ENCODE assay signal across 27 mouse cellular contexts in the genomic region with DNA sequence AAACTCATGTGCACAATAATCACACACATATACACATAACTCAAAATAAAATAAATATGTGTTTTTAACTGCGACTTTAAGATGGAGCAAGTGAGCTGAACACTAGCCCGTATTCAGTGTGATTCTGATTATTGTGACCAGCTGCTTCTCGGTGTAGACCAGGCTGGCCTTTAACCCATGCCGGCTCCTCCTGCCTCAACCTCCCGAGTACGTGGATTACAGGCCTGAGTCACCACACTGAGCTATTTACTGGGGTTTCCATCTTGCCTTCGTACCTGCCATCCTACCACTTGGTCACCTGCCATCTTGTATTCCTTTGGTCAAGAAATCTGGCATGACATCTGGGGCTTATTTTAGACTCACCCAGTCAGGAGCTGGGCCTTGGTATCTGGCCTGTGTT. TPM values are rescaled to one million over a fixed set of nuclear protein-coding genes. Genes with fewer than 3 reads are reported as not detected.
DNase-seq lines count a peak whose midpoint lies in the region; ATAC-seq lines count a peak whose summit lies in the region.
"Had no signal": no experiment of that assay in that cellular context is flagged by ENCODE, and none has a peak within 500 bp of the region (broad histone marks: within the 10 kb centered on the region; RNA-seq: fewer than 3 reads in every experiment).

No protein-coding gene starts in this region.

- H3K27ac ChIP-seq in heart, embryonic 15.5 days: 0 out of 2 replicates have a peak overlapping the region, but pooled peaks have one; percentile 84
- H3K27ac ChIP-seq in liver, embryonic 12.5 days: 0 out of 2 replicates have a peak overlapping the region, but pooled peaks have one; percentile 13
- H3K27ac ChIP-seq in liver, embryonic 11.5 days (ENCODE audit: low read depth, low read length): no peak overlapping the region
- peak overlapping the region; percentile 32 for H3K27ac ChIP-seq in brown adipose tissue, adult 24 weeks (replicated peaks; ENCODE audit: low read depth, low read length)
- peak overlapping the region; percentile 98 for H3K27ac ChIP-seq in macrophage
- no peak overlapping the region for H3K27ac ChIP-seq in forebrain, embryonic 15.5 days (replicated peaks)
- H3K27ac ChIP-seq in forebrain, embryonic 13.5 days: no peak overlapping the region
- H3K27ac ChIP-seq: embryonic facial prominence, embryonic 12.5 days; forebrain, embryonic 10.5 days; hindbrain, embryonic 13.5 days; kidney, postnatal 0 days; limb, embryonic 12.5 days; liver, embryonic 14.5 days; midbrain, embryonic 12.5 days; neural tube, embryonic 13.5 days had no signal

- peaks cover 25% of the 10 kb centered on the region for H3K4me1 ChIP-seq in heart, embryonic 15.5 days (replicated peaks)
- H3K4me1 ChIP-seq in liver, embryonic 12.5 days: peaks cover 45% of the 10 kb centered on the region
- peaks cover 9% of the 10 kb centered on the region for H3K4me1 ChIP-seq in liver, embryonic 11.5 days (replicated peaks; ENCODE audit: control insufficient read depth, insufficient read depth, low read length)
- peaks cover 26% of the 10 kb centered on the region for H3K4me1 ChIP-seq in brown adipose tissue, adult 24 weeks (ENCODE audit: control insufficient read depth, insufficient read depth, insufficient read length, low read length)
- H3K4me1 ChIP-seq in forebrain, embryonic 15.5 days: no peaks in the 10 kb centered on the region
- H3K4me1 ChIP-seq in forebrain, embryonic 13.5 days: no peaks in the 10 kb centered on the region
- H3K4me1 ChIP-seq: embryonic facial prominence, embryonic 12.5 days; forebrain, embryonic 10.5 days; limb, embryonic 12.5 days; neural tube, embryonic 13.5 days had no signal

- peaks cover 85% of the 10 kb centered on the region for H3K79me2 ChIP-seq in macrophage (ENCODE audit: inconsistent target)

- no peak overlapping the region for H3K4me2 ChIP-seq in heart, embryonic 15.5 days
- H3K4me2 ChIP-seq in liver, embryonic 12.5 days: no peak overlapping the region
- no peak overlapping the region for H3K4me2 ChIP-seq in liver, embryonic 11.5 days
- no peak overlapping the region for H3K4me2 ChIP-seq in forebrain, embryonic 15.5 days (replicated peaks)
- H3K4me2 ChIP-seq in forebrain, embryonic 13.5 days: no peak overlapping the region
- H3K4me2 ChIP-seq: embryonic facial prominence, embryonic 12.5 days; heart, embryonic 11.5 days; hindbrain, embryonic 13.5 days; limb, embryonic 12.5 days; lung, embryonic 14.5 days; midbrain, embryonic 12.5 days; neural tube, embryonic 13.5 days had no signal

- H3K9me3 ChIP-seq in heart, embryonic 15.5 days (replicated peaks): no peaks in the 10 kb centered on the region
- no peaks in the 10 kb centered on the region for H3K9me3 ChIP-seq in liver, embryonic 12.5 days (replicated peaks)
- no peaks in the 10 kb centered on the region for H3K9me3 ChIP-seq in liver, embryonic 11.5 days (ENCODE audit: control insufficient read depth, low read length)
- H3K9me3 ChIP-seq in forebrain, embryonic 15.5 days: no peaks in the 10 kb centered on the region
- H3K9me3 ChIP-seq in forebrain, embryonic 13.5 days (replicated peaks): no peaks in the 10 kb centered on the region
- H3K9me3 ChIP-seq: embryonic facial prominence, embryonic 12.5 days; forebrain, embryonic 10.5 days; hindbrain, embryonic 13.5 days; limb, embryonic 12.5 days; midbrain, embryonic 12.5 days; neural tube, embryonic 13.5 days had no signal

- WGBS in heart, embryonic 15.5 days: 93% methylated on average over 7 of the region's 7 CpGs
- WGBS in liver, embryonic 12.5 days (ENCODE audit: insufficient replicate concordance): 83% methylated on average over 7 of the region's 7 CpGs
- 87% methylated on average over 7 of the region's 7 CpGs for WGBS in liver, embryonic 11.5 days
- WGBS in macrophage (ENCODE audit: missing documents): 95% methylated on average over 7 of the region's 7 CpGs
- 95% methylated on average over 7 of the region's 7 CpGs for whole genome bisulfite sequencing in forebrain, embryonic 15.5 days
- WGBS in forebrain, embryonic 13.5 days: 92% methylated on average over 7 of the region's 7 CpGs

- H3K9ac ChIP-seq in heart, embryonic 15.5 days: no peak overlapping the region
- H3K9ac ChIP-seq in liver, embryonic 12.5 days: no peak overlapping the region
- no peak overlapping the region for H3K9ac ChIP-seq in liver, embryonic 11.5 days (ENCODE audit: low read depth, low read length)
- no peak overlapping the region for H3K9ac ChIP-seq in forebrain, embryonic 15.5 days (replicated peaks)
- no peak overlapping the region for H3K9ac ChIP-seq in forebrain, embryonic 13.5 days
- H3K9ac ChIP-seq: embryonic facial prominence, embryonic 12.5 days; forebrain, postnatal 0 days; hindbrain, embryonic 13.5 days; limb, embryonic 12.5 days; liver, embryonic 14.5 days; lung, embryonic 14.5 days; midbrain, embryonic 12.5 days; neural tube, embryonic 13.5 days had no signal

- H3K36me3 ChIP-seq in heart, embryonic 15.5 days: peaks cover 7% of the 10 kb centered on the region; the same call in 1 of the 2 replicates
- peaks cover 54% of the 10 kb centered on the region for H3K36me3 ChIP-seq in liver, embryonic 12.5 days
- H3K36me3 ChIP-seq in liver, embryonic 11.5 days (ENCODE audit: control insufficient read depth, insufficient read depth, low read length): peaks cover 10% of the 10 kb centered on the region; the same call in 1 of the 2 replicates
- H3K36me3 ChIP-seq in macrophage (ENCODE audit: inconsistent target): peaks cover 25% of the 10 kb centered on the region; the same call in 1 of the 2 replicates
- H3K36me3 ChIP-seq in forebrain, embryonic 15.5 days: peaks cover 7% of the 10 kb centered on the region; the same call in 1 of the 2 replicates
- H3K36me3 ChIP-seq in forebrain, embryonic 13.5 days (ENCODE audit: poor library complexity, severe bottlenecking): peaks cover 47% of the 10 kb centered on the region

- DNase-seq in heart, adult 9 months (ENCODE audit: low spot score in 2 of 2): no peak
- no peak for DNase-seq in liver, embryonic 11.5 days (ENCODE audit: low spot score)
- DNase-seq: adrenal gland, postnatal 25 days; cerebellum, adult 8-10 months; embryo, embryonic 11 days; forebrain, postnatal 0 days; gastrocnemius, postnatal 36 days; kidney, adult 8-10 months; kidney, postnatal 4 days; right cerebral cortex, postnatal 4 days had no signal

- H3K27me3 ChIP-seq in heart, embryonic 15.5 days: no peaks in the 10 kb centered on the region
- no peaks in the 10 kb centered on the region for H3K27me3 ChIP-seq in liver, embryonic 12.5 days (replicated peaks)
- no peaks in the 10 kb centered on the region for H3K27me3 ChIP-seq in liver, embryonic 11.5 days (replicated peaks; ENCODE audit: control insufficient read depth, insufficient read depth, low read length)
- H3K27me3 ChIP-seq in forebrain, embryonic 15.5 days: no peaks in the 10 kb centered on the region
- no peaks in the 10 kb centered on the region for H3K27me3 ChIP-seq in forebrain, embryonic 13.5 days
- H3K27me3 ChIP-seq: embryonic facial prominence, embryonic 12.5 days; hindbrain, embryonic 13.5 days; limb, embryonic 12.5 days; midbrain, embryonic 12.5 days; neural tube, embryonic 13.5 days had no signal

- ATAC-seq in heart, embryonic 15.5 days (replicated peaks; ENCODE audit: insufficient number of reproducible peaks, insufficient read depth, low FRiP score, low read depth): no peak
- no peak for ATAC-seq in liver, embryonic 12.5 days
- no peak for ATAC-seq in liver, embryonic 11.5 days (replicated peaks; ENCODE audit: low FRiP score)
- ATAC-seq in forebrain, embryonic 15.5 days (replicated peaks): no peak
- ATAC-seq in forebrain, embryonic 13.5 days: no peak
- ATAC-seq: forebrain, postnatal 0 days; intestine, embryonic 16.5 days had no signal

- no peak overlapping the region for H3K4me3 ChIP-seq in heart, embryonic 15.5 days
- H3K4me3 ChIP-seq in liver, embryonic 12.5 days: no peak overlapping the region
- no peak overlapping the region for H3K4me3 ChIP-seq in liver, embryonic 11.5 days (ENCODE audit: low read depth, low read length)
- no peak overlapping the region for H3K4me3 ChIP-seq in brown adipose tissue, adult 24 weeks (ENCODE audit: insufficient read depth, low read depth, low read length)
- H3K4me3 ChIP-seq in macrophage (ENCODE audit: inconsistent target): no peak overlapping the region
- no peak overlapping the region for H3K4me3 ChIP-seq in forebrain, embryonic 15.5 days
- H3K4me3 ChIP-seq in forebrain, embryonic 13.5 days: no peak overlapping the region
- H3K4me3 ChIP-seq: embryonic facial prominence, embryonic 12.5 days; forebrain, embryonic 10.5 days; hindbrain, embryonic 13.5 days; limb, embryonic 12.5 days; midbrain, embryonic 12.5 days; neural tube, embryonic 13.5 days had no signal

RNA-seq across cellular contexts. Expression of a gene that starts 33.6 kb away (rescaled TPM):
- polyA plus RNA-seq in heart, embryonic 15.5 days (2015; fragmentation: Nextera tagmentation; extraction: Ambion mirVana): 45.0 and 57.2 TPM in 2 replicates
- polyA plus RNA-seq in liver, embryonic 12.5 days (2016; fragmentation: Nextera tagmentation; extraction: Ambion mirVana): 34.7 and 36.6 TPM in 2 replicates
- polyA plus RNA-seq in liver, embryonic 11.5 days (2014; fragmentation: Nextera tagmentation; extraction: Ambion mirVana): 48.1 and 49.3 TPM in 2 replicates
- polyA plus RNA-seq in brown adipose tissue, adult 24 weeks (2012; ENCODE audit: insufficient read depth, insufficient read length, missing spikeins): 138 and 156 TPM in 2 replicates
- 100 to 1,000 TPM in 25 of 26 experiments, 10 to 100 TPM in 1; 41.6 to 535 (median 288) TPM for total RNA-seq in macrophage (2018; cell fraction: chromatin; rRNA removed)
- 100 to 1,000 TPM; 293 to 583 (median 414) TPM for total RNA-seq in macrophage (2018; cell fraction: cytosol; rRNA removed)
- total RNA-seq in macrophage (2018; cell fraction: nucleus; rRNA removed): 100 to 1,000 TPM; 124 to 641 (median 427) TPM
- 256 to 2,039 TPM (median 562 TPM) in 3 replicates for polyA plus RNA-seq in macrophage (2018)
- 108 and 111 TPM in 2 replicates for polyA plus RNA-seq in forebrain, embryonic 15.5 days (2015; fragmentation: Nextera tagmentation; extraction: Ambion mirVana)
- 102 and 121 TPM in 2 replicates for polyA plus RNA-seq in forebrain, embryonic 13.5 days (2015; fragmentation: Nextera tagmentation; extraction: Ambion mirVana)

RNA-seq across cellular contexts. Expression of a gene that starts 40.8 kb away (rescaled TPM):
- polyA plus RNA-seq in heart, embryonic 15.5 days (2015; fragmentation: Nextera tagmentation; extraction: Ambion mirVana): 32.9 and 37.1 TPM in 2 replicates
- polyA plus RNA-seq in liver, embryonic 12.5 days (2016; fragmentation: Nextera tagmentation; extraction: Ambion mirVana): 17.4 and 21.5 TPM in 2 replicates
- 23.2 and 23.7 TPM in 2 replicates for polyA plus RNA-seq in liver, embryonic 11.5 days (2014; fragmentation: Nextera tagmentation; extraction: Ambion mirVana)
- 131 and 304 TPM in 2 replicates for polyA plus RNA-seq in brown adipose tissue, adult 24 weeks (2012; ENCODE audit: insufficient read depth, insufficient read length, missing spikeins)
- total RNA-seq in macrophage (2018; cell fraction: chromatin; rRNA removed): 10 to 100 TPM in 21 of 26 experiments, 1 to 10 TPM in 5; 4.8 to 32.9 (median 14.6) TPM
- 10 to 100 TPM; 36.8 to 57.4 (median 46.8) TPM for total RNA-seq in macrophage (2018; cell fraction: cytosol; rRNA removed)
- 10 to 100 TPM in 24 of 26 experiments, 1 to 10 TPM in 2; 8.5 to 39.3 (median 19.6) TPM for total RNA-seq in macrophage (2018; cell fraction: nucleus; rRNA removed)
- 34.9 to 76.8 TPM (median 42.6 TPM) in 3 replicates for polyA plus RNA-seq in macrophage (2018)
- 74.9 and 80.7 TPM in 2 replicates for polyA plus RNA-seq in forebrain, embryonic 15.5 days (2015; fragmentation: Nextera tagmentation; extraction: Ambion mirVana)
- 67.0 and 69.7 TPM in 2 replicates for polyA plus RNA-seq in forebrain, embryonic 13.5 days (2015; fragmentation: Nextera tagmentation; extraction: Ambion mirVana)

Comparison
In these comparisons a context has a peak if more than half of its experiments do, and no peak if none do; other contexts are left out.
1. H3K27ac ChIP-seq: peak in heart, embryonic 15.5 days (single experiment), liver, embryonic 12.5 days (single experiment), brown adipose tissue, adult 24 weeks (single experiment) and macrophage (single experiment); none in liver, embryonic 11.5 days (single experiment), forebrain, embryonic 15.5 days (single experiment) and forebrain, embryonic 13.5 days (single experiment).